Mouse (Mus musculus) cerebellum, postnatal 14 days (tissue): ENCODE data around the gene Hivep3.

Experiments
- DNase-seq, 2 experiments: peaks; one replicate each; pipeline ENCODE4 v3.0.0; 2021; ENCODE audit warnings: mixed read lengths in 2 of 2

Gene Hivep3

DNA sequence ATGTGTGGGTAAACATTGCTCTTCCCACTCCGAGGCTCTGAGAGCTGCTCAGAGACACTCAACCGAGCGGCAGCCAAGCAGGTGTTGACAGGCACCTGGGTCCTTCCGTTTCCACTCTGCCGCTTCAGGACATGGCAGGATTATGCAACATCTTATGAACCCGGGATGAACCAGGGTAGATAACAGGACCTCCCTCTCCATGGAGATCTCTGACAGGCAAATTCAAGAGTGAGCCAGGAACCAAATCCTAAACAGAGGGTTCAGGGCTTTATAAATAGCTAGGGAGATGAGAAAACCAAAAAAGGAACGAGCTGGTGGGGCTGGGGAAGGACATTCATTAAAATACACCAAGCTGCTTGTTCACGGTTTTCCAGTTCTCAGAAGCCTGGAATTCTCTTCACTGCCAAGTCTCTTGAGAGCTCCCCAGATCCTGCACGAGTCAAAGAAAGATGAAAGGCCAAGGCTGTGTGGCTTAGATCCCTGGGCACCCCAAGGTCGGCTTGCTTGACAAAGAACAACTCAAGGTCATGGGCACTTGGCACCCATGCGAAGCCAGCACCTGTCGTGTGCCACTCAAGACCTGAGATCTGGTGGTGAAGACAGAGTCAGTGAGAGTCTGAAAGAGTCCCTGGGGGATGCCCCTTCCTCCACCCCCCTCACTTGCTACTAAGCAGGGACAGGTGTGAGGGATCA is 215.5 kb downstream of the Hivep3 start:
- DNase-seq = peak in 1 of 2 experiments; percentile 11

DNA sequence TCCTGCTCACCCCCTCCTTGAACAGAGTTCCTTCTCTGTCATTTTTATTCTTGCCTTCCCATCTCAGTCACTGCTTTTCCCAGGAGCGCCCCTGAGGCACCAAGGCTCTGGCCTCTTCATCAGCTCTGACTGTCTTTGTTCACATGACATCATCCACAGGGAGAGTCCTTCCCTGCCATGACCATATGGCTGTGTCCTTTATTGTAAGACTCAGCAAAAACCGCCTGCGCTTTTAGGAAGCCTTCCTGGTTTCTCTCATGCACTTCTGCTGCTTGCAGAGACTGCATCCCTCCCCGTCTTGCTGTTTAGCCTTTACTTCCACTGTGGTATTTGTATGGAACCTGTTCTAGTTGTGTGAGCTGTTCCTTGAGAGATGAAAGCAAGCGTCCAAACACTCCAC is 216.6 kb downstream of the Hivep3 start:
- DNase-seq = no peak

DNA sequence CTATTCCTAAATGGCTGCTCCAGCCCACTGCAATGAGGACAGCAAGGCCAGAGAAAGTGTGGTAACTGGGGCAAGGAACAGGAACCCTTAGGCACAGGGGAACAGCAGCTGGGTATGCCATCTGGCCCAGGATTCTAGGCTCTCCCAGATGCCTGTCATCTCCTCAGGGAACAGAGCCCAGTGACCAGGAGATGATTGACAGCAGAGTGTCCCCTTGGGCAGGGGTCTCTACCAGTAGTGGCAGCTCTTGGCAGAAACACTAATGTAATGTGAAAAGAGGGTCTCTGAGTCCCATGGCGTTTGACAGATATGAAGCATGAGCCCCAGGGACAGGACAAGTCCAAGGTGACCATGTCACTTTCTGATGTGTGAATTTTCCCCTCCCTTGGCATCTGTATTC is 217.5 kb downstream of the Hivep3 start:
- no peak for DNase-seq

DNA sequence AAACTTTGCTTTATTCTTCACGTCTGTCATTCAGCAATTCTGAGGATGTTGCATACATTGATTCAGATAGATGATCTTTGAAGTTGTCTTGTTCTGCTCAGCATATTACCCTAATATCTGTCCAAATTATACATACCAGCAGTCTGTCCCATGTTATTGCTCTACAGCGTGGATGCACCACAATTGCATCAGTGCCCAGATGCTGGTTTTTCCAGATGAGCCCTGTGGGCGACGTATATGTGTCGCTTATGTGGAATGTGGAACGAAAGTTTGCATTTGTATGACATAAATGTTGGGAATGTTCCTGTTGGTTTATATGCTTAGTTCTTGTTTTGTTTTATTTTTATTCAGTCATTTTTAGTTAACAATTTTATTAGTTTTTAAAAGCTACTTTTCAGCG is 221.4 kb downstream of the Hivep3 start:
- DNase-seq = no peak

DNA sequence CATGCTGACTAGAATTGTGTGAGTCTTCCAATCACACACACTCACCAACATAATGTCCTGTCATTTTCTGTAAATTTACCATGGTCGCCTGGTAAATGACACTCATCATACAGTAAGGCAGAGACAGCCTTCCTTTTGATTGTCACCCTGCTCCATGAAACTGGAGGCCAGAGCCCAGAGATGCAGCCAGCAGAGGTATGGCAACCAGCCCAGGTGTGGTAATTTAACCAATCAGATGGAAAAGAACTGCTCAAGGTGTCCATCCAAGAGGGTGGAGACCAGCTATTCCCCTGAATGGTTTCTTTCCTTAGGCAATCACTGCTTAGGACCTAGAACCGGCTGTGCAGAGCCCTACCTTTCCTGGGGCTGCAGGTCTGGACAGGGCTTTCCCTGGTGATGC is 224.4 kb downstream of the Hivep3 start:
- peak; percentile 71 to 74 for DNase-seq

DNA sequence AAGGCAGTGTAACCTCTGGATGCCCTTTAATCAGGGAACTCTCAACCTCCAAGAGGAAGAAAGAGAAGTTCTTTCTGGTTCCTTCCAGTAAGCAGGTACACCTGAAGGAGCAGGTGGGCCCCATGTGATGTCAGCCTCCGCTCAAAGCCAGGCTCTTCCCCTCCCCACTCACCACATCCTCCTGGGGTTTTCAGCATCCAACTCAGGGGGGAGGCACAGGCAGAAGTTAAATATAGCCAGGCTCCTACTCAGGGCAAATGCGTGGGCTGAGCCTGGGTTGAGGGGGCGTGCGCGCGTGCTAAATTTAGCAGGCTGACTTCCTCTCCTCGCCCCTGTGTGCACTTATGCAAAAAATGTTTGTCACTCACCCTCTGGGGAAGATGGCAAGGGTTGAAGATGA is 225.7 kb downstream of the Hivep3 start:
- no peak for DNase-seq

DNA sequence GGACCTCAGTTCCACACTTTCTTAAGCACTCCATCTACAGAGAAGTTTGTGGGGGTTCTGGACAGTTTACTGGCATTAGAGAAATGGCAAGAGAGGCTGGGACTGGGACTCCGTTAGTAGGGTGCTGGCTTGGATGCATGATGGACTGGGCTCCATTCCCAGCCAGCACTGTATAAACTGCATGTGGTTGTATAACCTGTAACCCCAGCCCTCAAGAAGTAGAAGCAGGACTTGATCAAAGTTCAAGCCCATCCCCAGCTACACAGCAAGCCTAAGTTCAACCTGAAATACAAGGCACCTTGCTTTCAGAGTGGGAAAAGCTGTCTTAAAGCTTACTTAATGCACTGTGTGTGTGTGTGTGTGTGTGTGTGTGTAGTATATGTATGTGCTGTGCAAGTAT is 226.3 kb downstream of the Hivep3 start:
- no peak for DNase-seq

DNA sequence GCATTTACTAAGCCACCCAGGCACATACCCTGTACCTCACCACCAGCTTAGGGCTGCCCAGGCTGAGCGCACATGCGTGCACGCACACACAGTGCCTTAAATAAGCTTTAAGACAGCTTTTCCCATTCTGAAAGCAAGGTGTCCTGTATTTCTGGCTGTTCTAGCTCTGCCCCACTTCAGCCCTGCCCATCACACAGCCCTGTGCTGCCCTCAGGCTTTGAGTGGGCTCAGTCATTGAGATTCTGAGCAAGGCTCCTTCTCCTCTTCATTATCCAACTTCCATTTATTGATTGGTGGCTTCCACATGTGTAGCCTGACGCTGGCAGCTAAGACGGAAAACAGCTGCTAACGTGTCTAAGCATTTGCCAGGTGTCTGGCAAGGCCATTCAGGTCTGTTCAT is 226.9 kb downstream of the Hivep3 start:
- DNase-seq = no peak

DNA sequence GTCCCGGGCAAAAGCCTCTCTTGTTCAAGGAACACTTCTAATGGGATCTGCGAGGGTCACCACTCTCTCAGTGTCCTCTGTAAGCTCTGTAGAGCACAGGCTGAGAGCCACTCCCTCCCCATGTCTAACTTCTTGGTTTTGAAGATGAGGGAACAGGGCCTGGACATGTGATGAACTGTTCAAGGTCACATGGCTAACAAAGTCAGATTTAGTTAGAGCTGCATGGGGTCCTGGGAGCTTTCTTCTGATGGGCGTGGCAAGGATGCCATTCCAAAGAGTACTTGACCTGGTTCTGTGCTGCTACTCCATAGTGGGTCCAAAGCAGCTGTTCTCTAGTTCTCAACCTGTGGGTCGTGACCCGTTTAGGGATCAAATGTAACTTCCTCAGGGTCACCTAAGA is 227.6 kb downstream of the Hivep3 start:
- no peak for DNase-seq

DNA sequence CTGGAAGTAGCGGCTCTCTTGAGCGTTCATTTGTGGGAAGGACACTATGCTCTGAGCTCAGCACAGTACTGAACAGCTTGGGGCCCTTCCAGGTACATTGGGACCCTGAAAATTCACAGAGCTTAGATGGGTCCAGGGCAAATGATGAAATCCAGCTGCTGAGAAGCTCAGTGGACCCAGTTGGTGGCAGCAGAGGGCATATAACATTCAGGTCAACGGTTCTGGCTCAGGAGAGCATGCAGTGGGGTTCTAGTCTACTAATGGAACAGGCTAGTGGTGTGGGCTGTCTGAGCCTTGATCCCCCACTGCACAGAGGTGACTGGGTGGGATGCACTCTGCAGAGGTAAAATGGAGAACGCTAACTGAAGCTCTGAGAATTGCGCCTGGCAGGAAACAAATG is 228.5 kb downstream of the Hivep3 start:
- DNase-seq = no peak

DNA sequence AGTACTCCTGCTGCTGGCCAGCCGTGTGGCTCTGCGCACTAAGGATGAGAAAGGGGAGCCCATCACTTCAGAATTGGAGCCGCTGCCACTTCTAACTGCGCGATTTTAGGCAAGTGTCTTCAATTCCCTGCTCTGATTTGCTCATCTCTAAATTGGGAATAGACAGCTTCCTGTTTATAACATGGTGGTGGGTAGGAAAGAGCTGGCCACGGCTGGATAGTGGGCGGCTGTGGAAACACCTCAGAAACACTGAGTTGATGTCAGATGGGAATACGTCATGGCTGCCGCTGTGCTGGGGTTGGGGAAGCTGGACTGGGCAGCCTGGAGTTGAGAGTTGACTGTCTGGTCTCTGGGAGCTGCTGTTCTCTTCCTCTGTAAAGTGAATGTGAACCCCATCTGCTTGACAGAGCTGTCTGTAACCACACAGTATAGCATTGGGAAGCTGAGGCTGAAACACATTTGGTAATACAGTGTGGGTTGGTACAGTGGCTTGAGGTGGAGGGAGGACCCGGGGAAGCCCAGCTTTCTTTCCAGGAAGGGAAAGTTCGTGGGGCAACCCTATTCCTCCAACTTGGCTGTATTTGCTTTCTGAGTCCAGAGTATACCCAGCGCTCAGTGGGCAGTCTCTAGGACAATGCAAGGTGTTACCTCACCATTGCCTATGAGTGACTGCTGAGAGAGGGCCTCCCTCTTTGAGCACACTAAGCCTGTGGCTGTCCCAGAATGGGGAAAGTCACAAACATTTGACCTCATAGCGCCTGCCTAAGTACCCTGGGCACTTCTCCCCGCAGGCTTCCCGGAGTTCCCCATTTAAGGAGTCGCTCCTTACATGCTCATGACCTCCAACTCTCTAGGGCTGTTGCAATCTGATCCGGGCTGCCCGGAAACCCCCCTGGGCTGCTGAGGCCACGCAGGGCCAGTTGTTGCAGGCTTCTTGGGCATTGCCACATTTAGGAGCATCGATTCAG is 232.8 kb downstream of the Hivep3 start:
- no peak for DNase-seq

DNA sequence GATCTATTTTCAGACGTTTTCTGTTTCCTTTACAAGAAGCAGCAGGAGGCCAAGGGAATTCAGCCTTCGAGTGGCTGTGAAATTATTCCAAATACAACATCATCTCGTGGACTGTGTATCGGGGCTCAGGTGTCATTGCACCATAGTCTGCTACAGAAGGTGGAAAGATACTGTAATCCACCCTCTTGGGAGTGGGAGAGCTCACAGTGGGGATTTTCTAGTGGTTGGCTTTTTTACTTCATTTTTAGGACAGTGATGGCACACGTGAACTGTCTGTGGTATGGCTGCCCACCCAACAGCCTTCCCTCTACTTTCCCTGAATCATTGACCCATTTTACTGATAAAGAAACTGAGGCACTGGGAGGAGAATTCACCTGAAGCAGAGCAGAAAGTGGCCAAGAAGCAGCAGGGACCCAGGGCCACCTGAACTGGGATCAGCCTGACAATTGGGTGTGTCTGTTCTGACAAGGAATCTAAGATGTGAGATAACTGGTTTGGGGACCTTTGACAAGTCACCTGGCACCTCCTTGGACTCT is 233.6 kb downstream of the Hivep3 start:
- no peak for DNase-seq

DNA sequence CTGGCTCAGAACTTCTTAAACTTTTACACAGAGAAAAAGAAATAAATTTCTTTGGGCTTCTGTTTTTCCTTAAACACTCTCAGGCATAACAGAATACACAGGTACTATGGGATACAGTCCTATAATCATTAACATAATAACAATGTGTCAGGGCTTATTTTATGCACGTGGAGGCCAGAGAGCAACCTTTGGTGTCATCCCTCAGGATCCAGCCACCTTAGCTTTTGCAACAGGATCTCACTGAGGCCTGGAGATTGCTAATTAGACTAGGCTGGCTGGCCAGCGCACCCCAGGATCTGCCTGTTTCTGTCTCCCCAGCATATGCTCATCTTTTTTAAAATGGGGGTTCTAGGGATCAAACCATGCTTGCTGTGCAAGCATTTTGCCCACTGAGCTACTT is 234.1 kb downstream of the Hivep3 start:
- no peak for DNase-seq

DNA sequence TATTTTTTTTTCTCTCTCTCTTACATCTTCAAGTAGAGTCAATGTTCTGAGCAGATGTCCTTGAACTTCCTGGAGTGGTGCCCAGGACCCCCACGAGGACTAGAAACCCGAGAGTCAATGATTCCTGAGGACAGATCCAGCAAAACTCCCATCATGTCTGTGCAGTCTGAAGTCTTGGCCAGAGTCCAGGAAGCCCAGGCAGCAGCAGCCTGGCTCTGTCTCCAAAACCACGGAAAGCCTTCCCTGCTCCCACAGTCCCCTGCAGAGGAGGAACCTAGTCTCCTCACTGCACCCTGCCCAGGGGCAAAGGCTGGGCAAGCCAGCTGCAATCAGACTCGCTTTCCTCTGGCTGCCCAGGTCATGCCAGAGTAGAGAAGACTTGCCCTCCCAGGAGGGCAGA is 234.5 kb downstream of the Hivep3 start:
- DNase-seq = peak; percentile 85 to 86

DNA sequence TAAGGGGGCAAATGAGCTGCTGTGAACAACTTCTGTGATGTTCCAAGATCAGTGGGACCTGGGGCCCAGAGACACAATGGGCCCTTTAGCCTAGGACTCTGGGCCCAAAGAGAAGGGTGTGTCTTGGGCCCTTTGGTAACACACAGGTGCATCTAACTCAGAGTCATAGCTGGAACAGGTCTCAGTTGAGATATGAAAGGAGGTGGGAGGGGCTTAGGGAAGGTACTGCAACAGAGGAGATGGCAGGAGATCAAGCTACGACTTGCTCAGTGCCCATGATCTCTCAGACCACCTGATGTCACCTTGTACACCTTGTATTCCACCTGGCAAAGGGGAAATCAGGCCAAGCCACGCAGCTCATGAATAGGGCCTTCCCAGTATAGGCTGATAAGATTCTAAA is 235.3 kb downstream of the Hivep3 start:
- DNase-seq = no peak

DNA sequence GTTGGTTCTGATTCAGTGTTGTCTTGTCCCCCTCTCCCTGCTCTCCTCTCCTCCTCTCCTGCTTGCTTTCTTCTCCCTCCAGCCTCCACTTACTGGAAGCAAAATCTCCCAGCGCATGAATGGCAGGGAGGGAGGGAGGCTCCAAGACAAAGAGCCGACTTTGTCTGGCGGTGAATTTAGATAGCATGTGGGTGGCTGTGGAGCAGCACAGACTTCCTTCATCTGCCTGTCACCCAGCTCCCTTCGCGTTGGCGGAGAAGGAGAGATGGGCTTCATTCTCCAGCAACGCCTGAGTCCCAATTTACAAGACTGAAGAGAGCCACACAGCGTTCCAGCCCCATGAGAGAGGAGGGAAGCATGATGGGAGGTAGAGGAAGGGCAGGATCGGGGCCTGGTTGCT is 236.6 kb downstream of the Hivep3 start:
- no peak for DNase-seq

DNA sequence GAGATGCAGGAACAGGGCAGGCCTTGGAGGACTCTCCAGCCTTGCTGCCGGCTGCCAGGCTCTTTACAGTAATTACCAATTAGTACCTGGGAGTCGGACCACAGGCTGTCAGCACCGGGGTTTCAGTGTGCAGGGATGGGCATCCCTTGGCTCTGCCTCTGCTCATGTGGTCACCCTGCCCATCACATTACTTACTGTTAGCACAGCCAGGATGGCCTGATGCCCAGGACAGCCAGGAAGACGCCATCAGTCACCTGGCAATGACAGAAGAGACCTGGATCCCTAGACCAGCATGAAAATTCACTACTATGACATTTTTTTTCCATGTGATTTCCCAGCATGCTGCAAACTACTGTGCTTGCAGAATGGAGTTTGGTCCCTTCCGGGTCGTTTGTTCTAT is 238.8 kb downstream of the Hivep3 start:
- peak; percentile 75 to 84 for DNase-seq

DNA sequence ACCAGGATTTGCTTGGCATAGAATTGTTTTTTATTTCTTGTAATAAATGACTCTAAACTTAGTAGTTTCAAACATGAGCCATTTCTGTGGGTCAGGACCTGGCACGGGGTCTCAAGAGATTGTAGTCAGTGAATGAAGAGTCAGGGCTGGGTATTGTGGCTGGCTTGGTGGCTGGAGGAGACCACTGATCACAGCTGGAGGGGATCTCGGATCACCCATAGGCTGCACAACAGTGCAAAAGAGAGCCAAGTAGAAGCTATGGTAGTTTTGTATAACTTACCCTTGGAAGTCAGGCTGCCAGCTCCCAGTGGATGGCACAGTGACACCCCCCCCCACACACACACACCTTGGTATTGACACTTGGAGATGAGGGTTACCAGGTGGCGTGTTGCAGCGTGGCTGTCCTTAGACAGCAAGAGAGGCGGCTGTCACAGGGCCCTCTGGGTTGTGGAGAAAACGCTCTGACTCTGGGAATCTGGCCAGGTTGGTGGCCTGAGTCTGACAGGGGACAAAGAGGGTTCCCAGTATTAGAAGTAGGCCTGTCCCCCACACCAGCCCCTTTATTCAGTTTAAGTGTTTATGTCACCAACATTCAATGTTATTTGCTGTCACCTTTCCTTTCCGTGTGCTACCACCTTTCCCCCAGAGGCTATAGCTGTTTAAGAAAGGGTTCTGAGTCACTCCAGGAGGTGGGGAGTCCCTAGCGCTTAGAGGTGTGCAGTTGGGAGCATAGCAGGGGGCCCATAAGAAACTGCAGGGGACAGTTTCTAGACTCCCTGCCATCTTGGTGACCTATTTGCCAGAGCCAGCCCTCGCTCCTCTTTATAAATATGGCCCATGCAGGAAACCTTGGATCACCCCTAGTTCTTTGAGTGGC is 240.4 kb downstream of the Hivep3 start:
- no peak for DNase-seq

DNA sequence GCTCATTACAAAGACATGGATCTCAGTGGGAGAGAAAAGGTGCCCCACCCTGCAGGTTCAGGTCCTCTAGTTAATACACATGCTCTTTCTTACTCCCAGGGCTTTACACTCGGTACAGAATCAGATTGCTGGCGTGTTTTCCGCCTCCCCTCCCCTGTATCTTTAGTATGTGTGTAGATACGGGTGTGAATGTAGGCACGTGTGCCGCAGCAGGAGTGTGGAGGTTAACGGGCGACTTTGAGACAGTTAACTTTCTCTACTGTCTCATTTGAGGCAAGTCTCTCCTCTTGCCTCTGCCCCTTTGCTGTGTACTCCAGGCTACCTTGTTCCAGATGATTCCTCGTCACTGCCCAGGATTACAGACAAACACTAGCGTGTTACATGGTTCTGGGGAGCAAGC is 241.7 kb downstream of the Hivep3 start:
- no peak for DNase-seq

DNA sequence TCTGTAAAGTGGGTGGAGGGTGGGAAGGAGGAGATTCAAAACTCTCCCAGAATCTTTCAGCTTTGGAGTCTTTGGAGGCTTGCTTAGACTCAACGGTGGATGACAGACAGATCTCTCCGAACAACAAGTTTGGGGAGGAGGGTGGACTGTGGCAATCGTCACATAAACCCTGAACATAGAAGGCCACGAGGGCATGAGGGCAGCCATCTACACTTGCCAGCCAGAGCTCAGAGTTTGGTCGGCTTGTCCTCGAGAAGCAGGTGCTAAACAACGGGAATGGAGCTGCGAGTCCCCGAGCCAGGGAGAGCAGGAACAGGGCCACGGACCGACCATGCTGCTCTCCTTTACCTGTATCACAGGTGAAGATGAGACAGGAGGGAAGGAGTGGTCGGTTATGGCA is 242.2 kb downstream of the Hivep3 start:
- no peak for DNase-seq

DNA sequence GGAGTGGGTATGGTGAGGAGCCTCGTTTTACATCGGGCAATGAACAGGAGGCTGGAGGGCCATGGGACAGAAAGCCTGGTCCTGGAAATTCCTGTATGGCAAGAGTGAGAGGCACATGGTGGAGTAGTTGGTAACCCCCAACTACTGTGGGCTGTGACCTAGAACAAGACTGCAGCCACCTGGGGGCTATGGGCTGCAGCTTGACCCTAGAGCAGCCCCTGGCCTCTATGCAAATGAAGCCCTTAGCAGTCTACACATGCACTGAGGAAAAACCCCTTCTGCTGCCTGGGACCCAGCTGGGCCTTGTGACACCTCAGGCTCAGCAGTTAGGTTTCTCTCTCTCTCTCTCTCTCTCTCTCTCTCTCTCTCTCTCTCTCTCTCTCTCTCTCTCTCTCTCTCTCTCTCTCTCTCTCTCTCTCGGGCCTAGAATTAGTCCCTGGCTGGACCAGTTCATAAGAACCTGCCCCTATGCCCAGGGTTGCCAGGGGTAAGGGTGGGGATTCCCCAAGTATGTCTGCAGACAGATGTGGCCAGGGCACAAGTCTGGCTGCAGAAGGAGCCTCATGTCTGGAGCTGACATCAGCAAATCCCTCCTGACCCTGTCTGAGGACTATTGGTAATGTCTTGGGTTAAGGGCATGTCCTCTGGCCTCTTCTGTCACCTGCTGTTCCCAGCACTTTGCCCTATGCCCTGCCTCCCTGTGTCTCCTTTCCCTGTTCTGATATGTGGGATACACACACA is 243.0 kb downstream of the Hivep3 start:
- no peak for DNase-seq

DNA sequence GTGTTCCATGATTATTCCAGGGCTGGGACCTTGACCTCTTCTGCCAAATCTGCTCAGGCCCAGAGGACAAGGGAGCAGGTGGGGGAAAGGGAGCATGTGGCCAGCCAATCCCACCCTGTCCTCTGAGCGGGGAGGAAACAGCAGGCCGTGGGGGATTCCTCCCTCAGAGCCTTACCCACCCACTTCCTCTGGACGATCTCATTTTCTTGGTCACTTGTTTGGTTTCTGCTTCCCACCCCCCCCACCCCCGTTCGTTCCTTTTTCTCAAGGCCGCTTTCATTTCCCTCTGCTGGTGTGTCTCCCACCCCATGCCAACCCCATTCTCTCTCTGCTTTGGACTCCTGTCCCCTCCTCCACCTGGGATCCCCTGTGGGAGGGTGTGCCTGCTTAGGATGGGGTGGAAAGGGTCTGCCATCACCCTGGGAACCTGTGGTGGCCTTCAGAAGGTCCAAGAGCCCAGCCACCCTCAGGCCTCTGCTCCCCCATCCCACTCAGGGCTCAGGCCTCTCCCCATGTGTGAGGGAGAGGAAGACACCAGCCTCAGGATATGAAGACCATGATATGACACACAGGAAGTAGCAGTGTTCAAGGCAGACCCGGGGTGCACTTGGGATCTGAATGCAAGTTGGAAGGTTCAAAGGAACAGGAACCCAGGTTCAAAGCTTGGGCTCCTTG is 244.4 kb downstream of the Hivep3 start:
- DNase-seq = no peak
